Mouse (Mus musculus) left cerebral cortex, postnatal 10 days (tissue): Measurements from ENCODE around the gene Pomt1. TPM values are rescaled to one million over a fixed set of nuclear protein-coding genes. Genes with fewer than 3 reads are reported as not detected.

Experiments
- DNase-seq, 2 experiments: peaks; one replicate each; pipeline ENCODE4 v3.0.0; 2021 to 2022; ENCODE audit warnings: low spot score in 2 of 2, mixed read lengths in 1 of 2; ENCODE audit errors: extremely low spot score in 1 of 2
- intact Hi-C: fragments of 180-260 bp; cut with DNase I; formaldehyde crosslinking; loops from one replicate; pipeline ENCODE4 v1.15.1; 2025
- total RNA-seq, 2 experiments: library from RNA; stranded (reverse); gene quantifications; 2 replicates each; pipeline ENCODE4 v1.2.3; 2021

The Pomt1 gene
- total RNA-seq: 10 to 100 TPM; 27.2 to 29.0 TPM

- intact Hi-C loops: no loop called here
- DNase-seq: peak; percentile 90 to 93
Measured at GRCm38 (mm10) chr2:32235886-32236759, at the start of gene Pomt1. Pomt1 (plus strand) TSS chr2:32236590.

- peak in 1 of 2 experiments; percentile 53 for DNase-seq
Measured at GRCm38 (mm10) chr2:32187019-32187551, 49.3 kb upstream of the Pomt1 start.

GRCm38 (mm10) chr2:32187649-32188048, 48.7 kb upstream of the Pomt1 start:
- intact Hi-C loops: no loop called here
- DNase-seq: no peak

More at GRCm38 (mm10) chr2:32187019-32187551, 49.3 kb upstream of the Pomt1 start:
- intact Hi-C loops: no loop called here

DNA sequence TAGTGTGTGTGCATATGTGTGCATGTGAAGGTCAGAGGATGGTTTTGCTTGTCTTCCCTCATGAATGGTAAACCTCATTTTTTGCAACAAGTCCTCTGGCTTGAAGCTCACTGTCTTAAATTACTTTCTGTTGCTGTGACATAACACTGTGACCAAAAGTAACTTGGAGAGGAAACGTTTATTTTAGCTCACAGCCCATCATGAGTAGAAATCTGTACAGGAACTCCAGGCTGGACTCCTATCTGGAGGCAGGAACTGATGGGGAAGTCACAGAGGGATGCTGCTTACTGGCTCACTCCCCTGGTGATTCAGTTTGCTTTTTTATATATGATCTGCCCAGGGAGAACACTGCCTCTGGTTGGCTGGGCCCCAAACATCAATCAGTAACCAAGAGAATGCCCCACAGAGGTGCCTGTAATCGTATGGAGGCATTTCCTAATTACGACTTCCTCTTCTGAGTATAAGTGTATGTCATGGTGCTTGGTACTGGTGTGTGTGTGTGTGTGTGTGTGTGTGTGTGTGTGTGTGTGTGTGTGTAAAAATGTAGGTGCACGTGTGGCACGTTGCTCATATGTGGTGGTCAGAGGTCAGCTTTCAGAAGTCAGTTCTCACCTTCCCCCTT, 47.2 kb upstream of the Pomt1 start:
- DNase-seq: no peak
- intact Hi-C loops: no loop called here

DNA sequence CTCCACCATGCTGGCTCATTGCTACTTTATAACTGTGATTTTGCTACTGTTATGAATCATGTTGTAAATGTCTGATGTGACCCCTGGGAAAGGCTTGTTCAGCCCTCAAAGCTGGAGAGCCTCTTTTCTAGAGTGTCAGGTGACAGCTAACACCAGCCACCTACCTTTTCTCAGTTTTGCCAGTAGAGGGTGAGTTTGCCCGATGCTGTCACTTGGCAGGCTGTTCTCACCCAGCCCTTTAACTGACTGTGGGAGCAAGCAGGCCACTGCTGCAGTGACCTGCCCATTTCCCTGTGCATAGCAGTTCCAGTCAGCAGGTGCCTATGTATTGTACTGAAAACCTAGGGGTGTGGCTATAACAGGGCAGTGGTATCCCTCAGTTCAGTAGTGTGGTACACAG, 45.8 kb upstream of the Pomt1 start:
- intact Hi-C loops: loop anchor here (5.0 kb wide), 1 partner anchor 38 kb away; the partner anchor contains the start of gene Prrc2b
- no peak for DNase-seq

DNA sequence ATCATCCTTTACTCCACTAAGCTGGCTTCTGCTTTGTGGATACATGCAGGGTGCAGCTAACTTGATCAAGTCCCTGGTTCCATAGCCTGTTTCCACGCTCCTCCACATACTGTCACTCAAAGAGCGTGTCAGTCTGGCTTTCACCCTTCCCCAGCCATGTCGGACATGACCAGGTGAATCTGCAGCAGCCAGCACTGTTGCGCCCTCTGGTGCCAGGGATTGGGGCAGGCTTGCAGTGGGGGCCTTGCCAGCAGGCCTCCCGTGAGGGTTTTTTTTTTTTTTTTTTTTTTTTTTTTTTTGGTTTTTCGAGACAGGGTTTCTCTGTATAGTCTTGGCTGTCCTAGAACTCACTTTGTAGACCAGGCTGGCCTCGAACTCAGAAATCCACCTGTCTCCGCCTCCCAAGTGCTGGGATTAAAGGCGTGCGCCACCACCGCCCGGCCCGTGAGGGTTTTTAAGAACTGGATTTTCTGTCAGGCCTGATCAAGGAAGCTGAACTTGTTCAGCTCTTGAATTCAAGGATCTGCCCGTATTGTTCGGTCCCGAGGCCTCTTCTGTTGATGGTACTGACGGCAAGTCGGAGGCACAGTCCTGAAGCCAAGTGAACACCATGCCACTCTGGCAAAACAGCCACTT, 44.4 kb upstream of the Pomt1 start:
- DNase-seq: peak in 1 of 2 experiments; percentile 64
- intact Hi-C loops: loop anchor here (5.0 kb wide), 1 partner anchor 40 kb away; the partner anchor contains the start of gene Prrc2b

GRCm38 (mm10) chr2:32198977-32199376, 37.4 kb upstream of the Pomt1 start:
- no peak for DNase-seq
- intact Hi-C loops: no loop called here

- intact Hi-C loops: no loop called here
- DNase-seq: no peak
Measured at GRCm38 (mm10) chr2:32200033-32200432, 36.4 kb upstream of the Pomt1 start.

GRCm38 (mm10) chr2:32200712-32201111, 35.7 kb upstream of the Pomt1 start:
- no peak for DNase-seq
- intact Hi-C loops: no loop called here

- intact Hi-C loops: no loop called here
- no peak for DNase-seq
Measured at GRCm38 (mm10) chr2:32201527-32201926, 34.9 kb upstream of the Pomt1 start.

- intact Hi-C loops: no loop called here
- no peak for DNase-seq
Measured at GRCm38 (mm10) chr2:32203853-32204252, 32.5 kb upstream of the Pomt1 start.

- DNase-seq: no peak
- intact Hi-C loops: no loop called here
Measured at GRCm38 (mm10) chr2:32207682-32208081, 28.7 kb upstream of the Pomt1 start.

DNA sequence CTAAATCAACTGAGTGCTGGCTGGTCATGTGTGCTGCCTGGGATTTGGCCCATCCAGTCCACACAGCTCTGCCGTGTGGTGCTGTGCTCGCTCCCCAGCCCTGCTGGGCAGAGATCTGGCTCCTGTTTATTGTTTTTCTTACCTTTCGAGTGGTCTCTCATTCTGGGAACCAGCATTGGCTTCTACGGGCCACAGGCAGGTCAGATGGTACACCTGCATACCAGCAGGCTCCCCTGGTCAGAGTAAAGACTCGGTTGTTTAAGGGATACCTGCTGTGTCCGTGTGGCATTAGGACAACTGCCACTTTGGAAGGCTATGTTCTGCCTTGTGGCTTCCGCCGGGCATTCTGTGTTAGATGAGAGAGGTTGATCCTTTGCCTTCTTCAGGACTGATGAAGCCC, 24.7 kb upstream of the Pomt1 start:
- no peak for DNase-seq
- intact Hi-C loops: loop anchor here (10.0 kb wide), 2 partner anchors 177 to 207 kb away; no protein-coding TSS in a partner anchor

- intact Hi-C loops: loop anchor here (10.0 kb wide), 2 partner anchors 178 to 208 kb away; no protein-coding TSS in a partner anchor
- DNase-seq: no peak
Measured at GRCm38 (mm10) chr2:32213000-32213399, 23.4 kb upstream of the Pomt1 start.

- no peak for DNase-seq
- intact Hi-C loops: loop anchor here (10.0 kb wide), 2 partner anchors 181 to 211 kb away; no protein-coding TSS in a partner anchor
Measured at GRCm38 (mm10) chr2:32215576-32215975, 20.8 kb upstream of the Pomt1 start.

GRCm38 (mm10) chr2:32216506-32216905, 19.9 kb upstream of the Pomt1 start:
- intact Hi-C loops: loop anchor here (10.0 kb wide), 2 partner anchors 182 to 212 kb away; no protein-coding TSS in a partner anchor

GRCm38 (mm10) chr2:32217656-32218055, 18.7 kb upstream of the Pomt1 start:
- no peak for DNase-seq
- intact Hi-C loops: loop anchor here (10.0 kb wide), 2 partner anchors 183 to 213 kb away; no protein-coding TSS in a partner anchor

More at GRCm38 (mm10) chr2:32216506-32216905, 19.9 kb upstream of the Pomt1 start:
- DNase-seq: no peak

GRCm38 (mm10) chr2:32218113-32218512, 18.3 kb upstream of the Pomt1 start:
- intact Hi-C loops: loop anchor here (10.0 kb wide), 2 partner anchors 183 to 213 kb away; no protein-coding TSS in a partner anchor
- no peak for DNase-seq
